Mouse (Mus musculus): ENCODE data around the gene Ttc39d.

GRCm38 (mm10) chr17:80220131-80220530, 12.9 kb downstream of the Ttc39d start:
- TF ChIP-seq GATA1 (IDR thresholded peaks at IDR 0.05; ENCODE audit: borderline replicate concordance, low read length) (no peak), FLI1 (IDR thresholded peaks at IDR 0.05; ENCODE audit: low read length) (no peak)

Data from megakaryocyte, embryonic 14.5 days (primary cell).